19 mouse cellular contexts compared by ENCODE assay signal in the genomic region with DNA sequence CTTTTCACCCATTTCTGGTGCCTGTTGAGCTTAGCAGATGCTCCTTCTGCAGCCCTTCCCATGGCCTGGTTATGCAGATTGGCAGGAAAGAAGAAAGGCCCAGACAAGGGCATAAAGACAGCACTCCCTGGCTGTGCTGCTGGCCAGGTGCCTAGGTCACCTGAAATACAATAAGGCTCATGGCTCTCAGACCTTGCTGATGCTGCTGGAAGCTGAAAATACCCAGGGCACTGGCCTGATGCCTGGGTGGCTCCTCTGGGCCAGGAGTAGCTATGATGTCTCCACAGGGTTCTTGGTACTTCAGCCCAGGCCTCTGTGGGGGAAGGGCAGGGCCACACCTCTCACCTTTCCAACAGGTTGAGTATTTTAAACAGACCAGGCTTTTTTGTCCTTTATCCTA.
DNase-seq lines count a peak whose midpoint lies in the region; TF ChIP-seq lines count a peak whose summit lies in the region.
"Had no signal": no experiment of that assay in that cellular context is flagged by ENCODE, and none has a peak within 500 bp of the region (broad histone marks: within the 10 kb centered on the region; RNA-seq: fewer than 3 reads in every experiment).

No protein-coding gene starts in this region.

- no peaks in the 10 kb centered on the region for H3K27me3 ChIP-seq in cerebellum, adult 2 months (ENCODE audit: control insufficient read depth, insufficient read depth, low read length)
- H3K27me3 ChIP-seq: embryonic facial prominence, embryonic 12.5 days; heart, embryonic 13.5 days; neural tube, embryonic 13.5 days had no signal

- peak; percentile 34 for DNase-seq in heart, adult 8-10 months (ENCODE audit: low spot score)
- no peak for DNase-seq in heart, postnatal 4 days
- DNase-seq in cerebellum, adult 2 months = peak; percentile 82 to 90
- peak; percentile 95 for DNase-seq in gastrocnemius, adult 2 months
- peak; percentile 93 for DNase-seq in skeletal muscle tissue, adult 2 months (ENCODE audit: low read depth, low spot score)
- no peak for DNase-seq in urinary bladder, postnatal 25 days (ENCODE audit: low spot score)
- DNase-seq in urinary bladder, postnatal 4 days (ENCODE audit: low spot score in 2 of 2) = no peak
- no peak for DNase-seq in adrenal gland, adult (ENCODE audit: inconsistent age in 2 of 2, low spot score in 1 of 2)
- DNase-seq: adrenal gland, adult 8-10 months; forebrain, postnatal 0 days; kidney, adult 9 months; layer of hippocampus, postnatal 36 days; lung, embryonic 14.5 days; right cerebral cortex, postnatal 14 days; thymus, postnatal 25 days had no signal

- no peak overlapping the region for H3K27ac ChIP-seq in cerebellum, adult 2 months (ENCODE audit: insufficient read depth, low read length)
- H3K27ac ChIP-seq in gastrocnemius, adult 2 months = peak overlapping the region; percentile 94
- H3K27ac ChIP-seq: embryonic facial prominence, embryonic 12.5 days; heart, embryonic 13.5 days; midbrain, embryonic 12.5 days; neural tube, embryonic 13.5 days had no signal

- peaks cover 35% of the 10 kb centered on the region for H3K4me1 ChIP-seq in cerebellum, adult 2 months (ENCODE audit: control insufficient read depth, insufficient read depth, low read length)

- intact Hi-C loops in gastrocnemius, adult 2 months (cut with DNase I) = loop anchor here (2.0 to 5.0 kb wide), 4 partner anchors 37 to 121 kb away; partner anchors contain the start of genes Dapk2 and Herc1

- no peak overlapping the region for H3K4me3 ChIP-seq in cerebellum, adult 2 months (replicated peaks; ENCODE audit: insufficient read depth, low read depth, low read length)
- no peak overlapping the region for H3K4me3 ChIP-seq in gastrocnemius, adult 2 months
- H3K4me3 ChIP-seq: embryonic facial prominence, embryonic 12.5 days; heart, embryonic 13.5 days; midbrain, embryonic 12.5 days; neural tube, embryonic 13.5 days had no signal

- TF ChIP-seq POLR2A in cerebellum, adult 2 months (IDR thresholded peaks at IDR 0.05; ENCODE audit: borderline replicate concordance, insufficient read depth, low read length) = no peak

- TF ChIP-seq CTCF in cerebellum, adult 2 months (IDR thresholded peaks at IDR 0.05; ENCODE audit: borderline replicate concordance, insufficient read depth, low read depth, low read length) = no peak
- no peak for TF ChIP-seq CTCF in gastrocnemius, adult 2 months (IDR thresholded peaks at IDR 0.05)

Comparison
In these comparisons a context has a peak if more than half of its experiments do, and no peak if none do; other contexts are left out.
1. DNase-seq: peak in heart, adult 8-10 months (single experiment), cerebellum, adult 2 months (2 of 2), gastrocnemius, adult 2 months (single experiment) and skeletal muscle tissue, adult 2 months (single experiment); none in heart, postnatal 4 days (single experiment), urinary bladder, postnatal 25 days (single experiment), urinary bladder, postnatal 4 days (0 of 2) and adrenal gland, adult (0 of 2).